Mouse (Mus musculus) stomach, embryonic 14.5 days (tissue): ENCODE measurements at regions not wholly inside any gene's neighbourhood (a gene's known extent, or its start where the extent isn't known, plus 50 kb on each side); places are given as distances from the start of the nearest gene placed in this dataset.

Experiments used
- ATAC-seq: fragments of 200-750 bp; cut with Nextera tagmentation; 2 replicates; pipeline ENCODE4 v1.8.0; 2017; ENCODE audit warnings: low read depth, moderate TSS enrichment; ENCODE audit not compliant: insufficient number of reproducible peaks, insufficient read depth, low FRiP score
- H3K27ac ChIP-seq: fragments of 300-500 bp; sonication (generic); 2 replicates; pipeline ENCODE4 v1.5.1; 2014; ENCODE audit warnings: mild to moderate bottlenecking, low read length, moderate library complexity, mixed read lengths
- H3K27me3 ChIP-seq: fragments of 300-500 bp; sonication (generic); 2 replicates; pipeline ENCODE4 v1.6.1; 2014; ENCODE audit warnings: low read length, control low read depth, mixed read lengths; ENCODE audit not compliant: control insufficient read depth, insufficient read depth
- H3K36me3 ChIP-seq: fragments of 300-500 bp; sonication (generic); 2 replicates; pipeline ENCODE4 v1.6.1; 2014; ENCODE audit warnings: mild to moderate bottlenecking, control low read depth, low read length, moderate library complexity, mixed read lengths; ENCODE audit not compliant: control insufficient read depth, insufficient read depth
- H3K4me1 ChIP-seq: fragments of 300-500 bp; sonication (generic); 2 replicates; pipeline ENCODE4 v1.6.1; 2014; ENCODE audit warnings: low read length, control low read depth, mixed read lengths; ENCODE audit not compliant: control insufficient read depth, insufficient read depth
- H3K4me2 ChIP-seq: fragments of 300-500 bp; sonication (generic); replicated peaks from 2 replicates; pipeline ENCODE4 v1.6.1; 2014; ENCODE audit warnings: low read depth, low read length, control low read depth
- H3K4me3 ChIP-seq: fragments of 300-500 bp; sonication (generic); 2 replicates; pipeline ENCODE4 v1.5.1; 2014; ENCODE audit warnings: low read depth, low read length, control low read depth
- H3K9ac ChIP-seq: fragments of 300-500 bp; sonication (generic); replicated peaks from 2 replicates; pipeline ENCODE4 v1.6.1; 2014; ENCODE audit warnings: low read depth, mild to moderate bottlenecking, control low read depth, low read length, moderate library complexity, mixed read lengths
- H3K9me3 ChIP-seq: fragments of 300-500 bp; sonication (generic); 2 replicates; pipeline ENCODE4 v1.6.1; 2016; ENCODE audit warnings: low read depth, low read length, control low read depth; ENCODE audit not compliant: control insufficient read depth
- WGBS: fragments of 180-500 bp; shearing (Covaris S2); extraction: QIAGEN DNeasy Blood & Tissue Kit; methylation state at CpG from one replicate; pipeline ENCODE4 v1.1.7; 2014; 5-methylcytosine and 5-hydroxymethylcytosine counted together

- Histone ChIP-seq H3K4me1 (no peaks in the 10 kb centered on the region), H3K9me3 (no peaks in the 10 kb centered on the region), H3K4me3 (no peak overlapping the region), H3K36me3 (no peaks in the 10 kb centered on the region), H3K27ac (no peak overlapping the region), H3K4me2 (no peak overlapping the region), H3K27me3 (no peaks in the 10 kb centered on the region), H3K9ac (no peak overlapping the region)
- no peak for ATAC-seq
- WGBS: 62% methylated on average over 1 of the region's 1 CpGs
These were observed 91.7 kb upstream of the Cep162 start for GRCm38 (mm10) chr9:87347008-87347407.

- ATAC-seq: no peak
- Histone ChIP-seq H3K36me3 (no peaks in the 10 kb centered on the region), H3K27me3 (no peaks in the 10 kb centered on the region), H3K9ac (no peak overlapping the region), H3K4me2 (no peak overlapping the region), H3K27ac (no peak overlapping the region), H3K4me3 (no peak overlapping the region), H3K9me3 (no peaks in the 10 kb centered on the region), H3K4me1 (no peaks in the 10 kb centered on the region)
- 71% methylated on average over 3 of the region's 3 CpGs for WGBS
These were observed 91.0 kb upstream of the Cep162 start for GRCm38 (mm10) chr9:87346278-87346882.

- no peak overlapping the region for H3K4me3 ChIP-seq
- no peak overlapping the region for H3K9ac ChIP-seq
- ATAC-seq: no peak
- no peaks in the 10 kb centered on the region for H3K4me1 ChIP-seq
- H3K4me2 ChIP-seq: no peak overlapping the region
- no peaks in the 10 kb centered on the region for H3K9me3 ChIP-seq
- WGBS: 62% methylated on average over 5 of the region's 5 CpGs
- H3K27ac ChIP-seq: no peak overlapping the region
- no peaks in the 10 kb centered on the region for H3K36me3 ChIP-seq
- no peaks in the 10 kb centered on the region for H3K27me3 ChIP-seq
These were observed 86.1 kb upstream of the Cep162 start for GRCm38 (mm10) chr9:87341438-87341837.

- Histone ChIP-seq H3K9me3 (no peaks in the 10 kb centered on the region), H3K9ac (no peak overlapping the region), H3K4me3 (no peak overlapping the region), H3K36me3 (no peaks in the 10 kb centered on the region), H3K27me3 (no peaks in the 10 kb centered on the region), H3K4me1 (no peaks in the 10 kb centered on the region), H3K4me2 (no peak overlapping the region), H3K27ac (no peak overlapping the region)
- 55% methylated on average over 6 of the region's 6 CpGs for WGBS
- ATAC-seq: no peak
These were observed 71.3 kb upstream of the Cep162 start for GRCm38 (mm10) chr9:87326374-87327295.

- H3K4me1 ChIP-seq: no peaks in the 10 kb centered on the region
- H3K9me3 ChIP-seq: no peaks in the 10 kb centered on the region
- 64% methylated on average over 2 of the region's 2 CpGs for WGBS
- no peak overlapping the region for H3K4me2 ChIP-seq
- no peaks in the 10 kb centered on the region for H3K36me3 ChIP-seq
- no peaks in the 10 kb centered on the region for H3K27me3 ChIP-seq
- H3K27ac ChIP-seq: no peak overlapping the region
- H3K4me3 ChIP-seq: no peak overlapping the region
- H3K9ac ChIP-seq: no peak overlapping the region
- no peak for ATAC-seq
These were observed 68.4 kb upstream of the Cep162 start for GRCm38 (mm10) chr9:87323690-87324089.

- no peak overlapping the region for H3K4me3 ChIP-seq
- no peak overlapping the region for H3K9ac ChIP-seq
- no peak overlapping the region for H3K4me2 ChIP-seq
- H3K27ac ChIP-seq: no peak overlapping the region
- H3K36me3 ChIP-seq: no peaks in the 10 kb centered on the region
- no peak for ATAC-seq
- no peaks in the 10 kb centered on the region for H3K4me1 ChIP-seq
- H3K9me3 ChIP-seq: no peaks in the 10 kb centered on the region
- no peaks in the 10 kb centered on the region for H3K27me3 ChIP-seq
- 95% methylated on average over 13 of the region's 13 CpGs for WGBS
These were observed 65.4 kb upstream of the Cep162 start for GRCm38 (mm10) chr9:87320758-87321157.

- Histone ChIP-seq H3K4me2 (no peak overlapping the region), H3K27me3 (no peaks in the 10 kb centered on the region), H3K4me1 (no peaks in the 10 kb centered on the region), H3K4me3 (no peak overlapping the region), H3K27ac (no peak overlapping the region), H3K9ac (no peak overlapping the region), H3K36me3 (no peaks in the 10 kb centered on the region), H3K9me3 (no peaks in the 10 kb centered on the region)
- 70% methylated on average over 7 of the region's 7 CpGs for WGBS
- no peak for ATAC-seq
These were observed 63.4 kb upstream of the Cep162 start for GRCm38 (mm10) chr9:87318767-87319166.

- no peaks in the 10 kb centered on the region for H3K27me3 ChIP-seq
- no peaks in the 10 kb centered on the region for H3K9me3 ChIP-seq
- no peak overlapping the region for H3K4me2 ChIP-seq
- H3K36me3 ChIP-seq: no peaks in the 10 kb centered on the region
- H3K9ac ChIP-seq: no peak overlapping the region
- H3K27ac ChIP-seq: no peak overlapping the region
- ATAC-seq: peak; percentile 84
- H3K4me1 ChIP-seq: no peaks in the 10 kb centered on the region
- no peak overlapping the region for H3K4me3 ChIP-seq
- WGBS: 69% methylated on average over 6 of the region's 6 CpGs
These were observed 54.8 kb upstream of the Cep162 start for GRCm38 (mm10) chr9:87310150-87310549.
